Mouse (Mus musculus): ENCODE results near the gene Yipf1. TPM values are rescaled to one million over a fixed set of nuclear protein-coding genes. Genes with fewer than 3 reads are reported as not detected.

Gene Yipf1
- polyA plus RNA-seq, 1 experiment from 2014 or later, result 71.7 TPM

DNA sequence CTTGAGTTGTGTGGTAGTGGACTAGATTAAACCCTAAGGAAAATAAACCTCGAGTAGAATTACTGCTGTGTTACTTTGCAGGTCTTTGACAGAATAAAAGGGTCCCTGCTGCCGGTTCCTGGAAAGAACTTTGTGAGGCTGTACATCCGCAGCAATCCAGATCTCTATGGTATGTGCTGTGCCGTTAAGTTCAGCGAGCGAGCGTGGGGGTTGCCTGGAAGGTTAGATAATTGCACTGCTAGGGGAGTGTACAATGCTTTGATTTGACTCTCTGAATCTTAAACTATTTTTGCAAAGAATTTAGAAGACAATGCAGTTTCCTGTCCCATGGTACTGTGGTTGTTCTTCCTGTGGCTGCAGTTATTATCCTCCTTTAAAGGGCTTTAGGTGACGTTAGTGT, 22.2 kb downstream of the Yipf1 start:
- ATAC-seq (no peak), DNase-seq (ENCODE audit: low spot score) (no peak)
- Histone ChIP-seq H3K4me2 (replicated peaks; ENCODE audit: low read depth, low read length) (no peak overlapping the region), H3K27me3 (replicated peaks; ENCODE audit: insufficient read depth, low read length) (no peaks in the 10 kb centered on the region), H3K9me3 (ENCODE audit: low read length) (no peaks in the 10 kb centered on the region), H3K27ac (ENCODE audit: low read length) (no peak overlapping the region), H3K36me3 (ENCODE audit: insufficient read depth, low read length) (no peaks in the 10 kb centered on the region), H3K9ac (replicated peaks; ENCODE audit: low read depth) (no peak overlapping the region), H3K4me1 (ENCODE audit: insufficient read depth, low read depth, low read length) (no peaks in the 10 kb centered on the region), H3K4me3 (ENCODE audit: low read depth, low read length) (no peak overlapping the region)
- WGBS, result 73% methylated on average over 8 of the region's 8 CpGs
- TF ChIP-seq CTCF (IDR thresholded peaks at IDR 0.05) (no peak), EP300 (IDR thresholded peaks at IDR 0.05) (no peak)

DNA sequence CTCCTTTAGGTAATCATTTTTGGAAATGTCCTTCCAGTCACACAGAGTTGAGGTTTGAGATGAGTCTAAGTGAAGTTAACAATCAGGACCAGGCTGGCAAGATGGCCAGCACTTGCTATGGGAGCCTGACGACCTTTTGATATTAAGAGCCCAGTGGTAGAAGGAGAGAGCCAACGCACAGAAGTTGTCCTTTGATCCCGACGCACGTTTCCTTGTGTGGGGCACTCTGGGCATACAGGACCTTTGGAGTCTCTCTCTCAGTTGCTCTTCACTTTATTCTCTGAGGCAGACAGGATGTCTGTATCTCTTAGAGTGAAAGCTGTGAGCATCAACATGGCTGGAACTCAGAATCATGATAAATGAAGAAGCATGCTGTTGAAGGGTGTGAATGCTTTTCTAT, 23.3 kb downstream of the Yipf1 start:
- Histone ChIP-seq H3K4me1 (ENCODE audit: insufficient read depth, low read depth, low read length) (no peaks in the 10 kb centered on the region), H3K9ac (replicated peaks; ENCODE audit: low read depth) (no peak overlapping the region), H3K9me3 (ENCODE audit: low read length) (no peaks in the 10 kb centered on the region), H3K4me3 (ENCODE audit: low read depth, low read length) (no peak overlapping the region), H3K36me3 (ENCODE audit: insufficient read depth, low read length) (no peaks in the 10 kb centered on the region), H3K27ac (ENCODE audit: low read length) (no peak overlapping the region), H3K27me3 (replicated peaks; ENCODE audit: insufficient read depth, low read length) (no peaks in the 10 kb centered on the region), H3K4me2 (replicated peaks; ENCODE audit: low read depth, low read length) (no peak overlapping the region)
- TF ChIP-seq EP300 (IDR thresholded peaks at IDR 0.05) (no peak), CTCF (IDR thresholded peaks at IDR 0.05) (no peak)
- WGBS, result 86% methylated on average over 5 of the region's 5 CpGs
- ATAC-seq (no peak), DNase-seq (ENCODE audit: low spot score) (no peak)

DNA sequence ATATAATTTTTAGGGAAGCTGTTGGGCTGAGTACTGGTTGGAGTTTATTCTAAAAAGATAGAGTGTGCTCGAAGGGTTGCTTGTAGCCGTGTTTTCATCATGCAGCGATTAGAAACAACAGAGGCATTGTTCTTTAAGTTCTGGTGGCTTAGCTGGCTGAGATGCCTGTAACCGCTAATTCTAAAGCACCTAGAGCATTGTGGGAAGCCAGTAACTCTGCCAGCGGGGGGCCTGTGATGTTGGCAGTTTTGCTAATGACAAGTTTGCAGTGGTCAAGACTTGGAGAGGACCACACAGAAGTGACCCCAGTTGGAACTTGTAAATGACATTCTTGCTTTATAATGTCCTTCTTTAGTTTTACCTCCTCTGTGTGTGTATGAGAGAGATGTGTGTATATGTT, 27.2 kb downstream of the Yipf1 start:
- 53% methylated on average over 5 of the region's 5 CpGs for WGBS
- no peak overlapping the region for H3K27ac ChIP-seq (ENCODE audit: low read length)
- H3K4me2 ChIP-seq (replicated peaks; ENCODE audit: low read depth, low read length), result no peak overlapping the region
- ATAC-seq (no peak), DNase-seq (ENCODE audit: low spot score) (no peak)
- no peaks in the 10 kb centered on the region for H3K4me1 ChIP-seq (ENCODE audit: insufficient read depth, low read depth, low read length)
- H3K27me3 ChIP-seq (replicated peaks; ENCODE audit: insufficient read depth, low read length), result no peaks in the 10 kb centered on the region
- H3K4me3 ChIP-seq (ENCODE audit: low read depth, low read length), result no peak overlapping the region
- TF ChIP-seq EP300 (IDR thresholded peaks at IDR 0.05), result no peak
- no peak for TF ChIP-seq CTCF (IDR thresholded peaks at IDR 0.05)
- H3K9me3 ChIP-seq (ENCODE audit: low read length), result no peaks in the 10 kb centered on the region
- no peaks in the 10 kb centered on the region for H3K36me3 ChIP-seq (ENCODE audit: insufficient read depth, low read length)
- no peak overlapping the region for H3K9ac ChIP-seq (replicated peaks; ENCODE audit: low read depth)

DNA sequence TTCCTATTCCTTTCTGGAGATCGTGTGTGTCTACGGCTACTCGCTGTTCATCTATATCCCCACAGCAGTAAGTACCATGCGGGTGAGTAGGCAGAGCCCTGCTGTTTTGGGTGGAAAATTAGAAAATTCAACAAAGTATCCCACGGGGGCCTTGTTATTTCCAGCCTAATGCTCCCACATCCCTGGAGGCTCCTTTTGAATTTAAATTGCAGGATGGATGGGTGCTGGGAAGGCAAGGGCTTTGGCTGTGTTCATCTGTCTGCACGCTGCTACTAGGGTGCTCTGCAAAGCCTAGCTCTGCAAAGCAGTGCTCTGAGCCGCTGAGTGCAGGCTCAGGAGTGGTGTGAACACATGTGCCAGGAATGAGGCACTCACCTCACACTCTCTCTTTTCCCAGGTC, 30.4 kb downstream of the Yipf1 start:
- Histone ChIP-seq H3K36me3 (ENCODE audit: insufficient read depth, low read length) (0 out of 2 replicates have a peak, but pooled peaks cover 5% of the 10 kb centered on the region), H3K27me3 (replicated peaks; ENCODE audit: insufficient read depth, low read length) (no peaks in the 10 kb centered on the region), H3K9me3 (ENCODE audit: low read length) (no peaks in the 10 kb centered on the region), H3K4me1 (ENCODE audit: insufficient read depth, low read depth, low read length) (no peaks in the 10 kb centered on the region), H3K4me2 (replicated peaks; ENCODE audit: low read depth, low read length) (no peak overlapping the region), H3K9ac (replicated peaks; ENCODE audit: low read depth) (no peak overlapping the region), H3K4me3 (ENCODE audit: low read depth, low read length) (no peak overlapping the region), H3K27ac (ENCODE audit: low read length) (no peak overlapping the region)
- WGBS, result 90% methylated on average over 7 of the region's 7 CpGs
- TF ChIP-seq EP300 (IDR thresholded peaks at IDR 0.05), result no peak
- TF ChIP-seq CTCF (IDR thresholded peaks at IDR 0.05), result no peak
- no peak for ATAC-seq
- DNase-seq (ENCODE audit: low spot score), result no peak

DNA sequence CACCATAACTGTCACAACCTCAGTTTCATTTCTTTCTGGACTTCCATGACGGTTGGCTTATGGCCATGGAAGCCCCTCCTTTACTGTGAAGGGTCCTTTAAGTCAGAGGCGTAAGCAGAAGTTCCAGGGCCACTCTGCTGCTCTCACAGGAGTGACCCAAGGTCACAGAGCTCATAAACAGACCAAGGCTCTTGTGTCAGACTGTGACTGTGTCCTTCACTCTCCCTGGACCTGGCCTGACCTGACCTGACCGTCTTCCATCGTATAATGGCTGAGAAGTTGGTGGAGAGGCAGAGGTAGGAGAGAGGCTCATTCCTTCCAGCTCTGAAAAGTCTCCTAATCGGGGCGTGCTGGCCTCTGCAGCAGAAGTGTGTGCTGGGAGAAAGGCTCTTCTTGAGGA, 33.1 kb downstream of the Yipf1 start:
- Histone ChIP-seq H3K9ac (replicated peaks; ENCODE audit: low read depth) (no peak overlapping the region), H3K27ac (ENCODE audit: low read length) (no peak overlapping the region), H3K4me3 (ENCODE audit: low read depth, low read length) (no peak overlapping the region), H3K4me1 (ENCODE audit: insufficient read depth, low read depth, low read length) (no peaks in the 10 kb centered on the region), H3K4me2 (replicated peaks; ENCODE audit: low read depth, low read length) (no peak overlapping the region), H3K27me3 (replicated peaks; ENCODE audit: insufficient read depth, low read length) (no peaks in the 10 kb centered on the region), H3K9me3 (ENCODE audit: low read length) (no peaks in the 10 kb centered on the region), H3K36me3 (ENCODE audit: insufficient read depth, low read length) (0 out of 2 replicates have a peak, but pooled peaks cover 5% of the 10 kb centered on the region)
- 51% methylated on average over 6 of the region's 6 CpGs for WGBS
- ATAC-seq, result no peak
- TF ChIP-seq CTCF (IDR thresholded peaks at IDR 0.05), result no peak
- TF ChIP-seq EP300 (IDR thresholded peaks at IDR 0.05), result no peak
- no peak for DNase-seq (ENCODE audit: low spot score)

DNA sequence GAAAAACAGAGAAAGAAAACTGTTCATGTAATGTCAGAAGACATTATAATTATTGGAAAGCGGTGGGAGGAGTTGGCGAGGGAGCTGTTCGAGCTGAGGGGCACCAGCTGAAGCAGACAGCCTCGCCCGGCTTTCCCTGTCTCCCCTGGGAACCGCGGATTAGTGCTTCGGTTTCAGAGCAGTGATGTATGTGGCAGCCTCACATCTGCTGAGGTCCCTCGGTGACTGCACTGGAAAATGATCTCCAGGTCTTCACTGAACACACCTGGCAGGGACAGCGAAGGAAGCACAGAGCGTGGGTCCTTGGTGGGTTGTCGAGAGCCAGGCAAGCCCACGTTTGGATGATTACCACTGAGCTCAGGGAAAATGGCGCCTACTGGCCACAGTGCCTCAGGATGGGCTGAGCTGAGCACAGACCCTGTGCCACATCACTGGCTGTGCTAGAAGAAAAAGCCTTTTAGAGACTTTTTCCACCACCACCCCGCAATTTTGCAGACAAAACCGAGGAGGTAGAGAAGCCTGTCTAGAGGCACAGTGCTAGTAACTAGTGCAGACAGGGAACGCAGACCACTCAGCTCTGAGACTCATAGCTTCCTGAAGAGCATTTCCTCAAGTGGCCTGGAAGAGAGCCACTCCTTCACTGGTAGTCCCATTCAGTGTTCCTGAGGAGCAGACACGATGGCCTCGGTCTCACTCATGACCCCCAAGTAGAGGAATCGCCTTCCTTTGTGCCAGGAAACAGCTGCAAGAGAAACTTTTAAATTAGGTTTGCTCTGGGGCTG, 34.6 kb downstream of the Yipf1 start:
- Histone ChIP-seq H3K4me3 (ENCODE audit: low read depth, low read length) (no peak overlapping the region), H3K27me3 (replicated peaks; ENCODE audit: insufficient read depth, low read length) (no peaks in the 10 kb centered on the region), H3K4me1 (ENCODE audit: insufficient read depth, low read depth, low read length) (no peaks in the 10 kb centered on the region), H3K4me2 (replicated peaks; ENCODE audit: low read depth, low read length) (peak overlapping the region; percentile 15; the same call in 1 of the 2 replicates), H3K27ac (ENCODE audit: low read length) (no peak overlapping the region), H3K9me3 (ENCODE audit: low read length) (no peaks in the 10 kb centered on the region), H3K36me3 (ENCODE audit: insufficient read depth, low read length) (0 out of 2 replicates have a peak, but pooled peaks cover 5% of the 10 kb centered on the region), H3K9ac (replicated peaks; ENCODE audit: low read depth) (no peak overlapping the region)
- DNase-seq (ENCODE audit: low spot score) (peak; percentile 80), ATAC-seq (peak; percentile 86)
- WGBS, result 52% methylated on average over 20 of the region's 20 CpGs
- TF ChIP-seq CTCF (IDR thresholded peaks at IDR 0.05) (no peak), EP300 (IDR thresholded peaks at IDR 0.05) (no peak)

Measured in lung, postnatal 0 days (tissue).